Mouse (Mus musculus) v-Abl transformed pro-B cells (cell line): ENCODE data around the gene Hist1h3c.

Experiments used
- in situ Hi-C, 2 experiments: fragments of 400-800 bp; cut with MboI; formaldehyde crosslinking; loops; one replicate each; pipeline ENCODE4 v1.15.1; 2025; ENCODE audit not compliant: unreplicated experiment in 2 of 2

Hist1h3c gene

GRCm38 (mm10) chr13:23759916-23760239 is 14.5 kb upstream of the Hist1h3c start:
- in situ Hi-C loops, result loop anchor here in 1 of 2 experiments (25.0 kb wide), 2 partner anchors 1723 to 1973 kb away; partner anchors contain the start of genes Hist1h1b, Hist1h2ag, Hist1h2ah and Hist1h2an

GRCm38 (mm10) chr13:23759251-23759771 is 13.9 kb upstream of the Hist1h3c start:
- in situ Hi-C loops, result loop anchor here in 1 of 2 experiments (25.0 kb wide), 2 partner anchors 1722 to 1972 kb away; partner anchors contain the start of genes Hist1h1b, Hist1h2ag, Hist1h2ah and Hist1h2an

GRCm38 (mm10) chr13:23757921-23758320 is 12.5 kb upstream of the Hist1h3c start:
- in situ Hi-C loops, result loop anchor here in 1 of 2 experiments (25.0 kb wide), 2 partner anchors 1721 to 1971 kb away; partner anchors contain the start of genes Hist1h1b, Hist1h2ag, Hist1h2ah and Hist1h2an

GRCm38 (mm10) chr13:23757211-23757773 is 11.9 kb upstream of the Hist1h3c start:
- in situ Hi-C loops, result loop anchor here in 1 of 2 experiments (25.0 kb wide), 2 partner anchors 1720 to 1970 kb away; partner anchors contain the start of genes Hist1h1b, Hist1h2ag, Hist1h2ah and Hist1h2an

GRCm38 (mm10) chr13:23756790-23757189 is 11.4 kb upstream of the Hist1h3c start, which contains the start of gene Hist1h4b:
Hist1h4b (plus strand) TSS chr13:23757013.
- in situ Hi-C loops, result loop anchor here in 1 of 2 experiments (25.0 kb wide), 2 partner anchors 1719 to 1969 kb away; partner anchors contain the start of genes Hist1h1b, Hist1h2ag, Hist1h2ah and Hist1h2an

- in situ Hi-C loops, result loop anchor here in 1 of 2 experiments (25.0 kb wide), 2 partner anchors 1718 to 1968 kb away; partner anchors contain the start of genes Hist1h1b, Hist1h2ag, Hist1h2ah and Hist1h2an
Observed at GRCm38 (mm10) chr13:23755000-23755399, 9.6 kb upstream of the Hist1h3c start.

GRCm38 (mm10) chr13:23753314-23754078 is 8.1 kb upstream of the Hist1h3c start:
- in situ Hi-C loops, result loop anchor here in 1 of 2 experiments (25.0 kb wide), 2 partner anchors 1716 to 1966 kb away; partner anchors contain the start of genes Hist1h1b, Hist1h2ag, Hist1h2ah and Hist1h2an

- in situ Hi-C loops, result loop anchor here in 1 of 2 experiments (25.0 kb wide), 2 partner anchors 1715 to 1965 kb away; partner anchors contain the start of genes Hist1h1b, Hist1h2ag, Hist1h2ah and Hist1h2an
Observed at GRCm38 (mm10) chr13:23752742-23753172, 7.4 kb upstream of the Hist1h3c start.

- in situ Hi-C loops, result loop anchor here in 1 of 2 experiments (25.0 kb wide), 2 partner anchors 1715 to 1965 kb away; partner anchors contain the start of genes Hist1h1b, Hist1h2ag, Hist1h2ah and Hist1h2an
Observed at GRCm38 (mm10) chr13:23752067-23752741, 6.8 kb upstream of the Hist1h3c start, which contains the start of gene Hist1h3b. Hist1h3b (plus strand) TSS chr13:23752267.

- in situ Hi-C loops, result loop anchor here in 1 of 2 experiments (25.0 kb wide), 2 partner anchors 1714 to 1964 kb away; partner anchors contain the start of genes Hist1h1b, Hist1h2ag, Hist1h2ah and Hist1h2an
Observed at GRCm38 (mm10) chr13:23751478-23751956, 6.1 kb upstream of the Hist1h3c start.

- in situ Hi-C loops, result loop anchor here in 1 of 2 experiments (25.0 kb wide), 2 partner anchors 1714 to 1964 kb away; partner anchors contain the start of genes Hist1h1b, Hist1h2ag, Hist1h2ah and Hist1h2an
Observed at GRCm38 (mm10) chr13:23750839-23751477, 5.6 kb upstream of the Hist1h3c start, which contains the start of gene Hist1h2ab. Hist1h2ab (plus strand) TSS chr13:23751126.

- in situ Hi-C loops, result loop anchor here in 1 of 2 experiments (10.0 to 25.0 kb wide), 3 partner anchors 195 to 1962 kb away; partner anchors contain the start of genes Hist1h1b, Hist1h1d, Hist1h2ag and Hist1h2ah
Observed at GRCm38 (mm10) chr13:23749563-23750121, 4.2 kb upstream of the Hist1h3c start.

GRCm38 (mm10) chr13:23747892-23748288 is 2.5 kb upstream of the Hist1h3c start:
- in situ Hi-C loops, result loop anchor here in 1 of 2 experiments (10.0 kb wide), 1 partner anchor 193 kb away; the partner anchor contains the start of genes Hist1h1d and Hist1h4f

GRCm38 (mm10) chr13:23747081-23747891 is 1.9 kb upstream of the Hist1h3c start:
- in situ Hi-C loops, result loop anchor here in 1 of 2 experiments (10.0 kb wide), 1 partner anchor 192 kb away; the partner anchor contains the start of genes Hist1h1d and Hist1h4f

- in situ Hi-C loops, result loop anchor here in 1 of 2 experiments (10.0 kb wide), 1 partner anchor 192 kb away; the partner anchor contains the start of genes Hist1h1d and Hist1h4f
Observed at GRCm38 (mm10) chr13:23746201-23747080, 1.0 kb upstream of the Hist1h3c start, which contains the start of gene Hist1h2bb. Hist1h2bb (plus strand) TSS chr13:23746734.
